Mouse (Mus musculus) kidney, embryonic 14.5 days (tissue): ENCODE measurements around the gene Tmem100. TPM values are rescaled to one million over a fixed set of nuclear protein-coding genes. Genes with fewer than 3 reads are reported as not detected.
A peak's percentile ranks its signal among the peaks of the same experiment; 100 is the strongest.

ENCODE experiments used
- ATAC-seq: fragments of 200-750 bp; cut with Nextera tagmentation; 2 replicates; pipeline ENCODE4 v1.8.0; 2017; ENCODE audit warnings: moderate number of reproducible peaks, mild to moderate bottlenecking, moderate TSS enrichment, moderate library complexity; ENCODE audit not compliant: low FRiP score, low TSS enrichment
- H3K27ac ChIP-seq: fragments of 300-500 bp; sonication (generic); 2 replicates; pipeline ENCODE4 v1.5.1; 2014; ENCODE audit warnings: low read depth, mild to moderate bottlenecking, low read length, moderate library complexity, mixed read lengths
- H3K27me3 ChIP-seq: fragments of 300-500 bp; sonication (generic); 2 replicates; pipeline ENCODE4 v1.6.1; 2014; ENCODE audit warnings: mild to moderate bottlenecking, low read length; ENCODE audit not compliant: control insufficient read depth, insufficient read depth
- H3K36me3 ChIP-seq: fragments of 300-500 bp; sonication (generic); 2 replicates; pipeline ENCODE4 v1.6.1; 2014; ENCODE audit warnings: low read length, mixed read lengths; ENCODE audit not compliant: control insufficient read depth, insufficient read depth
- H3K4me1 ChIP-seq: fragments of 300-500 bp; sonication (generic); 2 replicates; pipeline ENCODE4 v1.6.1; 2014; ENCODE audit warnings: low read length, mixed read lengths; ENCODE audit not compliant: control insufficient read depth, insufficient read depth
- H3K4me2 ChIP-seq: fragments of 300-500 bp; sonication (generic); replicated peaks from 2 replicates; pipeline ENCODE4 v1.6.1; 2014; ENCODE audit warnings: low read depth, mild to moderate bottlenecking, low read length
- H3K4me3 ChIP-seq: fragments of 300-500 bp; sonication (generic); 2 replicates; pipeline ENCODE4 v1.5.1; 2014; ENCODE audit warnings: mild to moderate bottlenecking, low read length
- H3K9ac ChIP-seq: fragments of 300-500 bp; sonication (generic); 2 replicates; pipeline ENCODE4 v1.6.1; 2014; ENCODE audit warnings: low read depth, mild to moderate bottlenecking, low read length, moderate library complexity
- H3K9me3 ChIP-seq: fragments of 300-500 bp; sonication (generic); 2 replicates; pipeline ENCODE4 v1.6.1; 2016; ENCODE audit warnings: low read length; ENCODE audit not compliant: control insufficient read depth
- WGBS: fragments of 180-500 bp; shearing (Covaris S2); extraction: QIAGEN DNeasy Blood & Tissue Kit; methylation state at CpG from one replicate; pipeline ENCODE4 v1.1.7; 2014; 5-methylcytosine and 5-hydroxymethylcytosine counted together
- polyA plus RNA-seq: library from polyadenylated mRNA; unstranded; fragments of >200 nt; fragmentation: Nextera tagmentation; extraction: Ambion mirVana; gene quantifications from 2 replicates; pipeline ENCODE4 v1.2.1, GENCODE M21; 2014

Tmem100 gene
- polyA plus RNA-seq, 1 experiment from 2014 or later, result 20.5 TPM

DNA sequence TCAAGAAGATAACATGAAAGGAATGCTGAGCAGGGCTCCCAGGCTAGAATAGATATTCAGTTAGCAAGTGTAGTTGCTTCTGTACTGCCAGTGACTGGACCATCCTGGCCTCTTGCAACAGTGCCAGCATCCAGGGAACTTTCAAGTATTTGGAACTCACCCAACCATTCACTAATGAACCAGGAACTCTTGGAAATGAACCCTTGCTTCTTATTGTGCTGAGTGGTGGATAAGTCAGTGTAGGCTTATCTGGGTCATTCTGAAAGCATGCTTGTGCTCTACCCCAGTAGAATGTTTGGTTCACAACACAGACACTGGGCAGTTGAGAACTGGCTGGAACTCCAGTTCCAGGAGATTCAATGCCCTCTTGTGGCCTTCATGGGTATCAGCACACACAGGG is 29.1 kb downstream of the Tmem100 start:
- H3K4me2 ChIP-seq, result no peak overlapping the region
- no peak overlapping the region for H3K4me3 ChIP-seq
- H3K27ac ChIP-seq, result no peak overlapping the region
- no peaks in the 10 kb centered on the region for H3K9me3 ChIP-seq
- H3K4me1 ChIP-seq, result no peaks in the 10 kb centered on the region
- H3K9ac ChIP-seq, result no peak overlapping the region
- no peak for ATAC-seq
- no peaks in the 10 kb centered on the region for H3K27me3 ChIP-seq
- H3K36me3 ChIP-seq, result no peaks in the 10 kb centered on the region

DNA sequence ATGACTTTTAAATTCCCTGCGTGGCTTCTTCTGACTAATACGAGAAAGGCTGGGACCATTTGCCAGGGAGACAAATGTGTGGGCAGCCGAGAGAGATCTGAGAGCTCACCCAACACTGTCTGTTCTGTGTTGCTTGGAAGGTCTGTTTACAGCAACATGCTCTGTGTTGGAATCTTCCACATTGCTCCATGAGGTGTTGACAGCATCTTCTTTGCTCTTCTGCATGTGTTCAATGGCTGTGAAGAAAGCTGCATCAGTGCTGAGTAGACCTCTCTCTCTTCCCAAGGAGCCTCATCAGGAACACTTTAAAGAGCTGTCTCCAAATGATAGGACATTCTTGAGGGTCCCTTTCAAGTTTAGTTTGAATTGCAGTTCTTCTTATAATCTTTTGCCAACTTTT is 32.5 kb downstream of the Tmem100 start:
- WGBS, result 43% methylated on average over 3 of the region's 3 CpGs
- Histone ChIP-seq H3K9me3 (no peaks in the 10 kb centered on the region), H3K27ac (no peak overlapping the region), H3K27me3 (no peaks in the 10 kb centered on the region), H3K36me3 (no peaks in the 10 kb centered on the region), H3K9ac (no peak overlapping the region), H3K4me3 (no peak overlapping the region), H3K4me1 (no peaks in the 10 kb centered on the region), H3K4me2 (no peak overlapping the region)
- no peak for ATAC-seq

DNA sequence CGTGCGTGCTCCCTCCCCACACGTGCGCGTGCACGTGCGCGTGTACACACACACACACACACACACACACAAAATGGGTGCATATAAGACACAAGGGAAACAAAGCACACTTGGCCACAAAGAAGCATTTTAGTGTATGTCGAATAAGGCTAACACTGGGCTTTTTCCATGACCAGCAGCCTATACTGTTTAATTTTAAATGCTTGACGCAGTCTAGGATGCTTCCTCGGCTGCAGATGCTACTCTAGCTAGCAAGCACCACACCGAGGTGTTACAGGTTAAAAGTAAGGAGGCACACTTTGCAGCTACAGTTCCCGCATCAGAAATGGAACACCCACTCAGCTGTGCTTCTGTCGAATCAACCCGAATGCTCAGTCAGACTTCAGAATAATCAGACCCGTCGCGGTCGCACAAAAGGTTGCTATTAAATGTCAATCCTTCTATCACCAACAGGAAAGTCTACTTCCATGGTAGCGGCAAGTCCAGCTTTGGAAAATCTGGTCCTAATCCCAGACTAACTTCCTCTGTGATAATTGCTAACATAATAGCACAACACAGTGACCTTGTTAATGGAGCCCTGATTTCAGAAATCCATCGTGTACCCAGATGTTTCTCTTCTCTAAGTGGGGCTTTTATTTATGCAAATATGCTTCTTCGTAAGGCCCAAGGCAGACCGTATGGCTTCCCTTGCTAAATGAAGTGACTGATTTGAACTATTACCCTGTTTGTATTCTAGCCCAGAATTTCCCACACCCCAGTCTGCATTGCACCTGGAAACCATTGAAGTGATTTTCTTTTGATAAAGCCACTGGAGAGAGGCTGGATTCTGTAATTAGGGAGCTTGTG is 36.5 kb downstream of the Tmem100 start:
- 85% methylated on average over 23 of the region's 23 CpGs for WGBS
- no peak overlapping the region for H3K9ac ChIP-seq
- no peak for ATAC-seq
- no peaks in the 10 kb centered on the region for H3K4me1 ChIP-seq
- no peak overlapping the region for H3K27ac ChIP-seq
- no peaks in the 10 kb centered on the region for H3K27me3 ChIP-seq
- no peaks in the 10 kb centered on the region for H3K9me3 ChIP-seq
- H3K4me2 ChIP-seq, result no peak overlapping the region
- no peaks in the 10 kb centered on the region for H3K36me3 ChIP-seq
- H3K4me3 ChIP-seq, result no peak overlapping the region

DNA sequence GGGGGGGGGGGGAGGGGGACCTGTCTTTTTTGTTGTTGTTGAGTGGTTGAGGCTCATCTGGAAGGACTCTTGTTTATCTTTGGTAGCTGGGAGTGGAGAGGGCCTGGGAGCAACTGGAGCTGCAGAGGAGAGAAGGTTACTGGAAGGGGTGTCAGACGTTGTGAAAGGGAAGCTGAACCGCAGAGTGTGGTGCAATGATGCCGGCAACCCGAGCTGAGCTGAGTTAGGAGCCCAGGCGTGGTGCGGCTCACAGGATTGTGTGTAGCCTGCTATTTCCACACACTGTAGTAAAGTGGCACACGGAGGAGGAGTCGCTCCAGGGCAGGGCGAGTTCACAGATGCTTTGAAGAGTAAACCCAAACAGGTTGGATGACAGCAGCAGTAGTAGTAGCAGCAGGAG is 41.6 kb downstream of the Tmem100 start:
- Histone ChIP-seq H3K4me2 (0 out of 2 replicates have a peak overlapping the region, but pooled peaks have one; percentile 2), H3K27me3 (no peaks in the 10 kb centered on the region), H3K27ac (no peak overlapping the region), H3K4me1 (no peaks in the 10 kb centered on the region), H3K4me3 (no peak overlapping the region), H3K9ac (no peak overlapping the region), H3K9me3 (no peaks in the 10 kb centered on the region), H3K36me3 (no peaks in the 10 kb centered on the region)
- 11% methylated on average over 9 of the region's 9 CpGs for WGBS
- peak; percentile 43; the same call in 1 of the 2 replicates for ATAC-seq

DNA sequence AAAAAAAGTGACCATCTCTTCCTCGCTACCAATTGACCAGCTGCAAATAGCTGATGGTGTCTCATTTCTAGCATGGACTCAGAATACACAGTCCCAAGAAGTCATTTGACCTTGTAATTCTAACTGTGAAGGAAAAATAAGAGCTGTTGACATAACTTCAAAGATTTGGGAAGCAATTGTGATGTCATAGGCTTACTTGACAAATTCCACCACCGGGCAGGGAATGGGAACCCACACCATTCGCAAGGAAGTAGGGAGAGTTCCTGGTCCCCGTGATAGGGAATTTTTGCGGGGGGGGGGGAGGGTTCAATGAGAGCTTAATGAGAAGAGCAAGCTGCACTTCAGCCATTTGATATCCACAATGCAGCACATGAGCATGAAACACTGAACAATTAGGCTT is 43.1 kb downstream of the Tmem100 start:
- no peak for ATAC-seq
- H3K4me1 ChIP-seq, result no peaks in the 10 kb centered on the region
- H3K27me3 ChIP-seq, result no peaks in the 10 kb centered on the region
- H3K36me3 ChIP-seq, result no peaks in the 10 kb centered on the region
- no peak overlapping the region for H3K4me3 ChIP-seq
- H3K4me2 ChIP-seq, result no peak overlapping the region
- 36% methylated on average over 5 of the region's 5 CpGs for WGBS
- H3K9me3 ChIP-seq, result no peaks in the 10 kb centered on the region
- no peak overlapping the region for H3K27ac ChIP-seq
- H3K9ac ChIP-seq, result no peak overlapping the region

DNA sequence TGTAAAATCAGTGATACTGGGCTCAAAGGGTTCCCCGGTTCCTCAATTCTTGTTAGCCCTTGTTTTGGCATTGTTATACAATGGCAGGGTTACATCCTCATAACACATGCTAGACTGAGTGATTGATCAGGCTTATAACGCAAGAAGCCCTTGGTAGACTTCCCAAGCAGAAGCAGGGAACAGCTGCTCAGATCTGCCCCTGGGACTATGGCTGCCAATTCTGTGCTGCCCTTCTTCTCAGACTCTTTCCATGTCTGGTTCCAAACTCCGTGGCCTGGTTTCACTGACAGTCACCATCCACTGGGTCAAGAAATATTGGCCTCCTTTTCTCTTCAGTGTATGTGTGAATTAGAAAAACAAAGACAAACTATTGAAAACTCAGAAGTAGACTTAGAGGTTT is 46.5 kb downstream of the Tmem100 start:
- H3K9ac ChIP-seq, result no peak overlapping the region
- H3K4me1 ChIP-seq, result no peaks in the 10 kb centered on the region
- no peak overlapping the region for H3K4me2 ChIP-seq
- ATAC-seq, result no peak
- H3K27ac ChIP-seq, result no peak overlapping the region
- no peaks in the 10 kb centered on the region for H3K9me3 ChIP-seq
- H3K4me3 ChIP-seq, result no peak overlapping the region
- H3K27me3 ChIP-seq, result no peaks in the 10 kb centered on the region
- 89% methylated on average over 3 of the region's 3 CpGs for WGBS
- H3K36me3 ChIP-seq, result no peaks in the 10 kb centered on the region

DNA sequence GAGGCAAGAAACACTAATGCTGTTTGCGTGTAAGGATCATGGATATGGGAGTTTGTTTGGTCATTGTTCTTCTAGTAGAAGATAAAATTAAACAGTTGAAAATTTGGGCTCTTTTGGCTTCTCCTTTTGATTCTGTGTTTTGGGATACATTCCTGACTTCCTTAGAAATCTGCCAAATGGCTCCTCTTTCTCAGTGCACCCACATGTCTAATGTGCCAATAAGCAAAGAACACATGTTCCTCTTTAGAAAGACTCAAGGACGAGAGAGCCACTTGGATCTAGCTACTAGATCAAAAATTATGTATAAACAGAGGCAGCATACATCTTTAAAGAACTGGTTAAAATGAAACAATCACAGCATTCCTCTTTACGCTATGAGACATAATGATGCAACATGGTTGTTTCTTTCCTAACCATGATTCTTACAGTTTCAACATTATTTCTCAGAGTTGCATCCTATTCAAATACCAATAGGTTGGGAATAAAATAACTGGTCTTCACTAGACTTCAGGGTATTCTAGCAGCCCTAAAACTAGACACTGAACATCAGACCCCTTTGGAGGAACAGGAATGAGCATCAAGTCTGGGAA is 50.6 kb downstream of the Tmem100 start:
- ATAC-seq, result no peak
- 97% methylated on average over 3 of the region's 3 CpGs for WGBS
- no peak overlapping the region for H3K4me3 ChIP-seq

DNA sequence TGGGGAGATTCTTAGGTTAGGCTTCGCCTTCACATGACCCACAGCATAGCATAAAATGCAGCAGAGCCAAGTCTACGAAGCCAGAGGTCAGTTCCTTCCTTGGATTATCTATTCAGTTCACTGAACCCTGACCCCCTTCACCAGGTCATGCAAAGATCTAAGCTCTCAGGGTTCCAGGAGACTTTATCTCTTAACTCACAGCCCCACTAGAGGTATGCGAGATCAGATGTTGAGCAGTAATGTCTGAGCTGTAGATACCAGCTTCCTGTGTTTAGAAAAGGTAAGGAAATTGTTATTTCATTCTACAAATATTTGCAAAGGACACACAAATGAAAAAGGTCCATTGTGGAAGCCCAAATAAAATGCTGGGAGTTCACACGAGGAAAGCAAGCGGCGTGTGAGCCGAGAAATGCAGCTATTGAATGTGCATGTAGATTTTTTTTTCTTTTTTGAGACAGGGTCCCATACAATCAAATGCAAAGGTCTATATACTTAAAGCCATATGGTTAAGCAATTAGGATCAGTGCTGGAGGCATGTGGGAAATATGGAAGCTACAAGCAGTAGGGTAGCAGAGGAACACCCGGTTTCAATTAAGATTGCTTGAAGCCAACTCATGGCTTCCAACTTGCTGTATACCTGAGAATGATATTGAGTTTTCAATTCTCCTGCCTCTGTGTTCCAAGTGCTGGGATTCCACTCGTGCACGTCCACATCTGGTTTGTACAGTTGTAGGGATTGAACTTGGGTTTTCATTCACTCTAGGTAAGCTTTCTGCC is 51.9 kb downstream of the Tmem100 start:
- Histone ChIP-seq H3K4me3 (no peak overlapping the region), H3K9me3 (no peaks in the 10 kb centered on the region), H3K9ac (no peak overlapping the region), H3K27me3 (no peaks in the 10 kb centered on the region), H3K4me1 (no peaks in the 10 kb centered on the region), H3K36me3 (no peaks in the 10 kb centered on the region), H3K4me2 (no peak overlapping the region), H3K27ac (no peak overlapping the region)
- WGBS, result 83% methylated on average over 10 of the region's 10 CpGs
- ATAC-seq, result no peak

More for the DNA sequence above, 50.6 kb downstream of the Tmem100 start:
- H3K4me2 ChIP-seq, result no peak overlapping the region
- no peak overlapping the region for H3K27ac ChIP-seq
- no peaks in the 10 kb centered on the region for H3K36me3 ChIP-seq
- H3K4me1 ChIP-seq, result no peaks in the 10 kb centered on the region
- no peaks in the 10 kb centered on the region for H3K9me3 ChIP-seq
- no peak overlapping the region for H3K9ac ChIP-seq
- H3K27me3 ChIP-seq, result no peaks in the 10 kb centered on the region

DNA sequence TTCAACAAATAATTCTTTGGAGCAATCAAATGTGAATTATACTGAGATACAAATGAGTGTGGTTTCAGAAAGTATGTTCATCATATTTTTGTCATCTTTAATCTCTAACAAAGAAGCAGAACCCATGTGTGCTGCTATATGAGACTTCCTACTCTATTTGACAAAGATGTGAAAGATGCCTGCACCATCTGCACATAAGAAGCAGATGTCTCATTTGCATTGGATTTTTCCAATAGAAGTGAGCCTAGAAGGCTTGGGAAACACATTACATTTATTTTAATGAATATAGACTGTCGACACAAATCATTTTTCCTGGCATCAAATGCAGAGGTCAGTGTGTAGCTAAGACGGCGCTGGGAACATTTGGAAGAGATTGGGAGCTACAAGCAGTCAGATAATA is 52.9 kb downstream of the Tmem100 start:
- H3K36me3 ChIP-seq, result no peaks in the 10 kb centered on the region
- H3K4me3 ChIP-seq, result no peak overlapping the region
- no peak overlapping the region for H3K9ac ChIP-seq
- 89% methylated on average over 3 of the region's 3 CpGs for WGBS
- no peak overlapping the region for H3K27ac ChIP-seq
- no peaks in the 10 kb centered on the region for H3K4me1 ChIP-seq
- ATAC-seq, result no peak
- no peak overlapping the region for H3K4me2 ChIP-seq
- H3K27me3 ChIP-seq, result no peaks in the 10 kb centered on the region
- H3K9me3 ChIP-seq, result no peaks in the 10 kb centered on the region
